Comparison of ENCODE assay signal across 1 mouse cellular context in the genomic region with DNA sequence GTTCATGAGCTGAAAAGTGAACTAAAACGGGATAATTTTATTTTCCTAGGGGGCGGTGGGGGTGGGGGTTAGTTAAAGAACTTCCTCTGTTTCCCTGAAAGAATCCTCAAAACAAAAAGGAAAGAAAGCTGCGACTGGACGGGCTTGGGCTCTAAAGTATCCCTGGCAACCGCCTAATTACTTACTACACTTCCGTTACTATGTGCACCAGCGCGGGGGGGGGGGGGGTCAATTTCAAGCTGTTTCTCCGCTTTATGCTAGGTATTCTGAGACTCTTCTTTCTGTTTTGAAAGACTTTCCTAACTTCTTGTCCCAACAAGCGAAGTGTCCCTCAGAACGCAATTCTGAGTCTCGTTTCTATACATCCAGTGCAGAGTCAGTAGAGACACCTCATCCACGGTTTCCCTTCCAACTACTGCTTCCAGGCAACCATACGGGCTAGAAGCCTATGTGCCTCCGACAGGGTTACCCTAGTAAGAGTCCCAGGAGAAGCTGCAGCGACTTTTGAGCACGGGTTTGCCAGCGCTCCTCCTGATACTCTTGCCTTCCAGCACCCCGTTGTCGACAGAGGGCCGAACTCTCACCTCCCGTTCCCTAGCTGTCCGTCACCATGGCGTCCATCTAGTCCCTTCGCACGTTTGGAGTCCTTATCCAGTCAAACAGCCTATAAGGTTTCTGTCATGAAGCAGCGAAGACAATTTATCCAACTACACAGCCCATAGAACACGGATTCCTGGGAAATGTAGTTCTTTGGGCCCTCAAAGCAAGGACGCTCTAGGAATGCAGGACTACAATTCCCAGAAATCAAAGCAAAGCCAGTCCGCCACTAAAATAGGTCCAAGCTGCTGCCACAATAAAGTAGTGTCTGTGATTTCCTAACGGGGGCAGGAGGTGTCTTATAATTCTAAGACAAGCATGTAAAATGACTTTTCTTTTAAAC.
TF ChIP-seq lines count a peak whose summit lies in the region.

No protein-coding gene starts in this region.

TF ChIP-seq in CH12.LX, 34 proteins besides CTCF, POLR2A, EP300 and RAD21 (continued from another document):
- TF ChIP-seq ZMIZ1 (IDR thresholded peaks at IDR 0.05; ENCODE audit: low read depth, low read length) (no peak), IRF4 (IDR thresholded peaks at IDR 0.05; ENCODE audit: low read depth, low read length) (no peak), MYC (IDR thresholded peaks at IDR 0.05; ENCODE audit: low read depth, low read length) (no peak), ETS1 (conservative IDR thresholded peaks at IDR 0.05; ENCODE audit: low read depth, low read length) (no peak), CHD1 (IDR thresholded peaks at IDR 0.05; ENCODE audit: low read depth, low read length) (no peak), TCF12 (IDR thresholded peaks at IDR 0.05; ENCODE audit: low read depth, low read length) (no peak), UBTF (IDR thresholded peaks at IDR 0.05; ENCODE audit: low read depth, low read length) (no peak), ELF1 (IDR thresholded peaks at IDR 0.05; ENCODE audit: low read depth, low read length) (no peak), CHD2 (IDR thresholded peaks at IDR 0.05; ENCODE audit: low read length) (no peak), ZC3H11A (IDR thresholded peaks at IDR 0.05; ENCODE audit: low read depth, low read length) (no peak), USF2 (conservative IDR thresholded peaks at IDR 0.05; ENCODE audit: low read depth, low read length) (no peak), PAX5 (IDR thresholded peaks at IDR 0.05; ENCODE audit: low read length) (no peak), HCFC1 (IDR thresholded peaks at IDR 0.05; ENCODE audit: low read depth, low read length) (peak; percentile 99), JUN (IDR thresholded peaks at IDR 0.05; ENCODE audit: insufficient read depth, low read depth, low read length) (no peak), E2F4 (IDR thresholded peaks at IDR 0.05; ENCODE audit: insufficient replicate concordance, low read depth, low read length) (no peak), MAX (IDR thresholded peaks at IDR 0.05; ENCODE audit: low read length) (peak; percentile 27; the same call in 1 of the 2 replicates), KAT2A (IDR thresholded peaks at IDR 0.05; ENCODE audit: insufficient replicate concordance, low read length) (peak; percentile 96; the same call in 1 of the 2 replicates), TBP (conservative IDR thresholded peaks at IDR 0.05; ENCODE audit: low read depth, low read length) (no peak), ZKSCAN1 (IDR thresholded peaks at IDR 0.05; ENCODE audit: borderline replicate concordance, low read depth, low read length) (no peak), SIN3A (IDR thresholded peaks at IDR 0.05; ENCODE audit: low read length) (peak; percentile 40; the same call in 1 of the 2 replicates), SMC3 (IDR thresholded peaks at IDR 0.05; ENCODE audit: low read depth, low read length) (no peak), MXI1 (IDR thresholded peaks at IDR 0.05; ENCODE audit: low read depth, low read length) (peak; percentile 39; the same call in 1 of the 2 replicates), MEF2A (IDR thresholded peaks at IDR 0.05; ENCODE audit: borderline replicate concordance, low read depth, low read length) (no peak), MAFK (IDR thresholded peaks at IDR 0.05; ENCODE audit: insufficient replicate concordance, low read length) (no peak), NRF1 (IDR thresholded peaks at IDR 0.05; ENCODE audit: low read depth, low read length) (no peak)
